Mouse (Mus musculus): Measurements from ENCODE around the gene Prkcq. TPM values are rescaled to one million over a fixed set of nuclear protein-coding genes. Genes with fewer than 3 reads are reported as not detected.
A peak's percentile ranks its signal among the peaks of the same experiment; 100 is the strongest.
"Not testable (repeated sequence)": the region's sequence is repeated elsewhere in the genome, so short reads cannot be mapped to it uniquely, and the experiment has no call there.

The Prkcq gene
- polyA plus RNA-seq, 1 experiment from 2014 or later, result 3.0 TPM

GRCm38 (mm10) chr2:11329407-11330224, 157.7 kb downstream of the Prkcq start:
- Histone ChIP-seq H3K36me3 (no peaks in the 10 kb centered on the region), H3K27me3 (no peaks in the 10 kb centered on the region; the same call in 1 of the 2 replicates), H3K4me3 (no peak overlapping the region), H3K4me1 (no peaks in the 10 kb centered on the region), H3K9me3 (replicated peaks) (no peaks in the 10 kb centered on the region), H3K9ac (no peak overlapping the region), H3K27ac (no peak overlapping the region), H3K4me2 (replicated peaks) (no peak overlapping the region)
- WGBS, result 68% methylated on average over 10 of the region's 10 CpGs
- no peak for ATAC-seq (ENCODE audit: low FRiP score)

- WGBS, result 27% methylated on average over 11 of the region's 11 CpGs
- Histone ChIP-seq H3K9ac (no peak overlapping the region), H3K36me3 (no peaks in the 10 kb centered on the region), H3K4me3 (no peak overlapping the region), H3K9me3 (replicated peaks) (no peaks in the 10 kb centered on the region), H3K4me1 (no peaks in the 10 kb centered on the region), H3K4me2 (replicated peaks) (no peak overlapping the region), H3K27me3 (no peaks in the 10 kb centered on the region; the same call in 1 of the 2 replicates), H3K27ac (no peak overlapping the region)
- peak; percentile 77 for ATAC-seq (ENCODE audit: low FRiP score)
Observed at GRCm38 (mm10) chr2:11331528-11332446, 159.9 kb downstream of the Prkcq start.

- no peak for ATAC-seq (ENCODE audit: low FRiP score)
- Histone ChIP-seq H3K36me3 (no peaks in the 10 kb centered on the region), H3K4me1 (no peaks in the 10 kb centered on the region), H3K4me2 (replicated peaks) (no peak overlapping the region), H3K27me3 (no peaks in the 10 kb centered on the region; the same call in 1 of the 2 replicates), H3K9me3 (replicated peaks) (no peaks in the 10 kb centered on the region), H3K4me3 (no peak overlapping the region), H3K9ac (no peak overlapping the region), H3K27ac (no peak overlapping the region)
- 73% methylated on average over 4 of the region's 4 CpGs for WGBS
Observed at GRCm38 (mm10) chr2:11332469-11332868, 160.6 kb downstream of the Prkcq start.

- Histone ChIP-seq H3K4me3 (no peak overlapping the region), H3K36me3 (no peaks in the 10 kb centered on the region), H3K4me1 (no peaks in the 10 kb centered on the region), H3K4me2 (replicated peaks) (no peak overlapping the region), H3K27ac (no peak overlapping the region), H3K9me3 (replicated peaks) (no peaks in the 10 kb centered on the region), H3K9ac (no peak overlapping the region), H3K27me3 (no peaks in the 10 kb centered on the region; the same call in 1 of the 2 replicates)
- 68% methylated on average over 14 of the region's 14 CpGs for WGBS
- no peak for ATAC-seq (ENCODE audit: low FRiP score)
Observed at GRCm38 (mm10) chr2:11333301-11334017, 161.6 kb downstream of the Prkcq start.

- Histone ChIP-seq H3K27me3 (no peaks in the 10 kb centered on the region), H3K4me1 (no peaks in the 10 kb centered on the region), H3K4me3 (no peak overlapping the region), H3K36me3 (no peaks in the 10 kb centered on the region), H3K4me2 (replicated peaks) (no peak overlapping the region), H3K9ac (no peak overlapping the region), H3K9me3 (replicated peaks) (no peaks in the 10 kb centered on the region), H3K27ac (no peak overlapping the region)
- no peak for ATAC-seq (ENCODE audit: low FRiP score)
- 70% methylated on average over 8 of the region's 8 CpGs for WGBS
Observed at GRCm38 (mm10) chr2:11336320-11336719, 164.4 kb downstream of the Prkcq start.

GRCm38 (mm10) chr2:11338931-11339839, 167.3 kb downstream of the Prkcq start:
- no peaks in the 10 kb centered on the region for H3K36me3 ChIP-seq
- no peaks in the 10 kb centered on the region for H3K4me1 ChIP-seq
- H3K4me2 ChIP-seq (replicated peaks), result no peak overlapping the region
- no peaks in the 10 kb centered on the region for H3K27me3 ChIP-seq
- WGBS, result 84% methylated on average over 14 of the region's 14 CpGs
- no peak overlapping the region for H3K9ac ChIP-seq
- no peak for ATAC-seq (ENCODE audit: low FRiP score)
- H3K4me3 ChIP-seq, result no peak overlapping the region
- H3K9me3 ChIP-seq (replicated peaks), result no peaks in the 10 kb centered on the region
- H3K27ac ChIP-seq, result no peak overlapping the region

- H3K9me3 ChIP-seq (replicated peaks), result no peaks in the 10 kb centered on the region
- ATAC-seq (ENCODE audit: low FRiP score), result no peak
- no peaks in the 10 kb centered on the region for H3K27me3 ChIP-seq
- H3K4me3 ChIP-seq, result no peak overlapping the region
- WGBS, result 93% methylated on average over 3 of the region's 3 CpGs
- no peak overlapping the region for H3K9ac ChIP-seq
- no peaks in the 10 kb centered on the region for H3K36me3 ChIP-seq
- no peak overlapping the region for H3K27ac ChIP-seq
- no peaks in the 10 kb centered on the region for H3K4me1 ChIP-seq
- no peak overlapping the region for H3K4me2 ChIP-seq (replicated peaks)
Observed at GRCm38 (mm10) chr2:11344691-11345090, 172.8 kb downstream of the Prkcq start.

- H3K27ac ChIP-seq; H3K9ac ChIP-seq; H3K4me2 ChIP-seq (replicated peaks); H3K9me3 ChIP-seq (replicated peaks); ATAC-seq (ENCODE audit: low FRiP score); H3K4me3 ChIP-seq; H3K27me3 ChIP-seq; H3K36me3 ChIP-seq; H3K4me1 ChIP-seq: not testable (repeated sequence)
- WGBS, result 91% methylated on average over 6 of the region's 6 CpGs
Observed at GRCm38 (mm10) chr2:11346419-11346818, 174.5 kb downstream of the Prkcq start.

- no peaks in the 10 kb centered on the region for H3K27me3 ChIP-seq
- 79% methylated on average over 3 of the region's 3 CpGs for WGBS
- H3K4me2 ChIP-seq (replicated peaks), result no peak overlapping the region
- H3K9me3 ChIP-seq (replicated peaks), result no peaks in the 10 kb centered on the region
- H3K4me1 ChIP-seq, result no peaks in the 10 kb centered on the region
- no peak for ATAC-seq (ENCODE audit: low FRiP score)
- H3K27ac ChIP-seq, result no peak overlapping the region
- no peaks in the 10 kb centered on the region for H3K36me3 ChIP-seq
- H3K9ac ChIP-seq, result no peak overlapping the region
- no peak overlapping the region for H3K4me3 ChIP-seq
Observed at GRCm38 (mm10) chr2:11347791-11348190, 175.9 kb downstream of the Prkcq start.
